Mouse (Mus musculus): ENCODE data around the gene Adat3.

DNA sequence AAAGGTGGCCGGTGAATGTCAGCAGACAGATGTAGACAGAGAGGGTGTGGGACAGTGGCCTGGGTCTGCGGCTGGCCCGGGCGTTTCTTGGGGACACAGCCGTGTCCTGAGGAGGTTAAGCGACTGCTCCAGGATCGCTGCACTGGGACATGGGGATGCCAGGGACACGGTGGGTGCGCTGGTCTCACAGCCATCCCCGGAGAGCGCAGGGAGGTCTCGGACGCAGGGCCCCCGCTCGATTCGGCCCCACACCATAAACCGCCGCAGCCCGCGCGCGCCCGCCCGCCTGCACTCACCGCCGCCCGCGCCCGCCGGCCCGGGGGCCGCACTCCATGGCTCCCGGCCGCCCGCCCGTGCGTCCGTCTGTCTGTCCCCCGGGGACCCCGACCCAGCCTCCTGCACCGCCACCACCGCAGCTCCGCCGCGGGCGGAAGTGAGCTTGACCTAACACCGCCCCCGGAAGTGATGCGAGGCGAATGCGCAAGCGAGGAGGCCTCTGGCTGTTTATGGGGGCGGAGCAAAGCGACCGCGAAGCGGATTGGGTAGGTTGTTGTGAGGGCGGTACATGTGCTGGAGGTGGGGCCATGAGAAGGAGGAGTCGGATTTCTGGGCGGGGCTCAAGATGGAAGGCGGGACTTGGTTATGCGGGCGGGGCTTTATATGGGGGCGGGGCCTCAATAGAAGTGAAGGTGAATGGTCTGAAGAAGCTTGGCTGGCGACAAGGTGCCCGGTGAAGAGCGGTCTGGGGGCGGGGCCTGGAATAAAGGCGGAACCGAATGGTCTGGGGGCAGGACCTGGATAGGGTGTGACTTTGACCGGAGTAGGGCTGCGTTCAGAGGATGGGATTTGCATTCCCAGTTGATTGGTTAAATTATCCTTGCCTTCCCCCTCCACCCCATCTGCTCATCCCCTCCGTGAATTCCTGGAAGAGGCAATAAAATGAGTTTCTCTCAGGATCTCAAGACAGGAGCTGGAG lies 12.5 kb upstream of the Adat3 start, which contains the start of gene Abhd17a:
- TF ChIP-seq GATA1 (IDR thresholded peaks at IDR 0.05; ENCODE audit: low read length) (no peak), TAL1 (IDR thresholded peaks at IDR 0.05; ENCODE audit: low read length) (no peak)

Data from erythroblast, embryonic 14.5 days (primary cell).